Mouse (Mus musculus): Measurements from ENCODE around the gene Oat. TPM values are rescaled to one million over a fixed set of nuclear protein-coding genes. Genes with fewer than 3 reads are reported as not detected.

Oat gene
- polyA plus RNA-seq, 1 experiment = 272 TPM

DNA sequence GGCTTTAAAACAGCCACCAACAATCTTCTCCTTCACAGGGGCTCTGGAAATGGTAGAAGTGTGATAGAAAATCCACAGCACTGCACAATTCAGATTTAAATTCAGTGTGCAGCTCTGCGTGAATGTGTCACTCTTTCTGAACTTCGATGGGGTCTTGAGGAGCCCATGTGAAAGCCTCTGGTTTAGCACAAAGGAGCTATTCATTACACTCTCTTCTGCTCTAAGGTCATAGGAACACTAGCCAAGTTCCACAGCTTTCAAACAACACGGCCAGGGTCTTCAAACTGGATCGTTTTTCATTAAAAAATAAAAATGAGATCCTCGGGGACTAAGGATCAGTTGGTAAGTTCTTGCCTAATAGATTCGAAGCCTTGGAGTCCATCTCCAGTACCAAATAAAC is 3.0 kb downstream of the Oat start:
- Histone ChIP-seq H3K4me1 (ENCODE audit: control insufficient read depth, insufficient read depth, low read length) (peaks cover 2% of the 10 kb centered on the region; the same call in 1 of the 2 replicates), H3K4me3 (ENCODE audit: insufficient read depth, low read length) (peak overlapping the region; percentile 12; the same call in 1 of the 2 replicates)
- TF ChIP-seq POLR2A (IDR thresholded peaks at IDR 0.05; ENCODE audit: low read depth, low read length) (no peak), CTCF (IDR thresholded peaks at IDR 0.05; ENCODE audit: borderline replicate concordance, insufficient read depth, low read length) (no peak)

DNA sequence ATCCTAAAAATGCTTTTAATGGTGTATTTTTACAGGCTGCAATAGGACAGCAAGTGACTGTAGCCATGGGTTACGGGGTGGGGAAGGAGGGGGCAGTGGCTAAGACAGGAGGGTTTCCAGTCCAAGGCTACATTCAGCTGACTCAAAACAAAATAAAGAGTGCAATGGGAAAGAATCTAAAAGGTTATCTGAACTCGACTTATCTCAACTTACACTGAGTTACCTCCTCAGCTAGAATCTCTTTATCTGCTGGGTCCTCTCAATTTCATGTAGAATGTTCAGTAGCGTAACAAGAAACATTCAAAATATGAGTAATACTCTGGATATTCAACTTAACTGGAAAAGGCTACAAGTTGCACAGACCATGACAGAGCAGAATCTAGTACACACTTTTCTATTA is 3.5 kb downstream of the Oat start:
- Histone ChIP-seq H3K27ac (ENCODE audit: insufficient read depth, low read length) (peak overlapping the region; percentile 51; the same call in 1 of the 2 replicates), H3K4me1 (ENCODE audit: control insufficient read depth, insufficient read depth, low read length) (peaks cover 2% of the 10 kb centered on the region; the same call in 1 of the 2 replicates), H3K4me3 (ENCODE audit: insufficient read depth, low read length) (no peak overlapping the region)
- TF ChIP-seq POLR2A (IDR thresholded peaks at IDR 0.05; ENCODE audit: low read depth, low read length) (no peak; the same call in 1 of the 2 replicates), CTCF (IDR thresholded peaks at IDR 0.05; ENCODE audit: borderline replicate concordance, insufficient read depth, low read length) (no peak)

More for the DNA sequence above, 3.0 kb downstream of the Oat start:
- peak overlapping the region; percentile 95 for H3K27ac ChIP-seq (ENCODE audit: insufficient read depth, low read length)

DNA sequence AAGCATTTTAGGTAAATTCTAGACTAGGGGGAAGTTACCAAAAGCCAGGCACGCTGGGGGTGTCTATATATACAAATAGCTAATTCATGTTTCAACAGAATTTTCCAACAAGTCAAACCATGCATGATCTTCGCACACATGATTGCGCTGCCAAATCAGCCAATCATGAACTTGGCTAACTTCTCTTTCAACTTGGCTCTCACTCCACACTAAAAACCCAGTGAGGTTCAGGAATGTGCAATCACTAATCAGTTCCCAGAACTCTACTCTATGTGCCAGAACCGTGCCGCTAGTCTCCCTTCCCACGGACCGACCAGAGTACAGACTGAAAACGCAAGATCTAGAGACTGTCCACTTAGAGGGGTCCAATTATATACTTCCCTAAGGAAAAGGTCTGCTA is 4.7 kb downstream of the Oat start:
- TF ChIP-seq POLR2A (IDR thresholded peaks at IDR 0.05; ENCODE audit: low read depth, low read length) (no peak), CTCF (IDR thresholded peaks at IDR 0.05; ENCODE audit: borderline replicate concordance, insufficient read depth, low read length) (no peak)
- H3K4me3 ChIP-seq (ENCODE audit: insufficient read depth, low read length) = no peak overlapping the region
- peak overlapping the region; percentile 70 for H3K27ac ChIP-seq (ENCODE audit: insufficient read depth, low read length)
- peaks cover 2% of the 10 kb centered on the region; the same call in 1 of the 2 replicates for H3K4me1 ChIP-seq (ENCODE audit: control insufficient read depth, insufficient read depth, low read length)

DNA sequence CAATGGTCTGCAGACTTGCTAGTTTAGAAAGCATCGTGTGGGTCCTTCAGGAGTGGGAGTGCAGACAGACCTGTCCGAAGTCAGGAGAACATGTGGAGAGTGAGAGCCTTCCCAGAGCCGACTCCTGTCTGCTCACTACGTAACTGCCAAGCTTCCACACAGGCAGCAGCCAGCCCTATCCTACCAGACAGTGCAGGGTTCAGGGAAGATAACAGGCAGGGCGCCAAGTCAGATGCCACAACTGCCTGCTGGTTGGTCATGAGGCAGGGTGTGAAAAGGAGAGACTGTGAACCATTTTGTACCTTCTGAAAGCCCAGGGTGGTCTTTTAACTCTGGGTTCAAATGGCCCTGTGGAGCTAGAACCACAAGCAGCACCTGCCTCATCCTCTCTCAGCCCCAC is 6.1 kb downstream of the Oat start:
- no peak for TF ChIP-seq POLR2A (IDR thresholded peaks at IDR 0.05; ENCODE audit: low read depth, low read length)
- TF ChIP-seq CTCF (IDR thresholded peaks at IDR 0.05; ENCODE audit: borderline replicate concordance, insufficient read depth, low read length) = no peak
- peaks cover 2% of the 10 kb centered on the region; the same call in 1 of the 2 replicates for H3K4me1 ChIP-seq (ENCODE audit: control insufficient read depth, insufficient read depth, low read length)

DNA sequence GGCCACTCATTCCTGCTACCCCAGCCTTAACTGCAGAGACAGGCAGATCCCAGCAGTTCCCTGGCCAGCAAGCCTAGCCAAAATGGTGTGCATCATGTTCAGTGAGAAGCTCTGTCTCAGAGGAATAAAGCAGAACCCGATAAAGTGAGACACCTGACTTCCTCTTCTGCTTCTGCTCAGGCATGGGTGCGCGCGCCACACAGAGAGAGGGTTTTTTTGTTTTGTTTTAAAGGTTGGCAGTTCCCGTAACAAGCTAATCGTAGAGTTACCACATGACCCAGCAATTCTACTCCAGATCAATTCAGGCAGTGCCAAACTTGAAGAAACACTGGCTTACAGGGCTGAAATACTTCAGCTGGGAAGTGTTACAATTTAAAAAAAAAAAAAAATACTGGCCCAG is 7.4 kb downstream of the Oat start:
- no peak overlapping the region for H3K27ac ChIP-seq (ENCODE audit: insufficient read depth, low read length)
- H3K4me1 ChIP-seq (ENCODE audit: control insufficient read depth, insufficient read depth, low read length) = peaks cover 2% of the 10 kb centered on the region; the same call in 1 of the 2 replicates
- H3K4me3 ChIP-seq (ENCODE audit: insufficient read depth, low read length) = no peak overlapping the region
- TF ChIP-seq CTCF (IDR thresholded peaks at IDR 0.05; ENCODE audit: borderline replicate concordance, insufficient read depth, low read length) (no peak), POLR2A (IDR thresholded peaks at IDR 0.05; ENCODE audit: low read depth, low read length) (no peak)

More for the DNA sequence above, 6.1 kb downstream of the Oat start:
- Histone ChIP-seq H3K27ac (ENCODE audit: insufficient read depth, low read length) (no peak overlapping the region), H3K4me3 (ENCODE audit: insufficient read depth, low read length) (no peak overlapping the region)

DNA sequence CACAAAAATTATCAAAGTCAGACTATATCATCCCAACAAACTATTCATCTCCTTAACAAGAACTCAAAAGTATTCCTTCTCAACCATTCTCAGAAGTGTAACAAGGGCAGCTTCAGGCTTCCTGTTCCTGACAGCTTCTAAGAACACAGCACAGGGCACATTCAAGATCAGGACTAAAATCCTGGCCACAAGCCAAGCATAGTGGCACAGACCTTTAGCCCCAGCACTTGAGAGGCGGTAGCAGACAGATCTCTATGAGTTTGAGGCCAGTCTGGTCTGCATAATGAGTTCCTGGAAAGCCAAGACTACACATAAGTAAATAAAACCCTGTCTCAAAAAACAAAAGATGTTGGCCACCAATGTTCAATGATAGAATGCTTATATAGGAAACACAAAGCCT is 10.4 kb downstream of the Oat start:
- no peak overlapping the region for H3K27ac ChIP-seq (ENCODE audit: insufficient read depth, low read length)
- TF ChIP-seq CTCF (IDR thresholded peaks at IDR 0.05; ENCODE audit: borderline replicate concordance, insufficient read depth, low read length) = no peak
- TF ChIP-seq POLR2A (IDR thresholded peaks at IDR 0.05; ENCODE audit: low read depth, low read length) = no peak
- H3K4me1 ChIP-seq (ENCODE audit: control insufficient read depth, insufficient read depth, low read length) = no peaks in the 10 kb centered on the region
- no peak overlapping the region for H3K4me3 ChIP-seq (ENCODE audit: insufficient read depth, low read length)

DNA sequence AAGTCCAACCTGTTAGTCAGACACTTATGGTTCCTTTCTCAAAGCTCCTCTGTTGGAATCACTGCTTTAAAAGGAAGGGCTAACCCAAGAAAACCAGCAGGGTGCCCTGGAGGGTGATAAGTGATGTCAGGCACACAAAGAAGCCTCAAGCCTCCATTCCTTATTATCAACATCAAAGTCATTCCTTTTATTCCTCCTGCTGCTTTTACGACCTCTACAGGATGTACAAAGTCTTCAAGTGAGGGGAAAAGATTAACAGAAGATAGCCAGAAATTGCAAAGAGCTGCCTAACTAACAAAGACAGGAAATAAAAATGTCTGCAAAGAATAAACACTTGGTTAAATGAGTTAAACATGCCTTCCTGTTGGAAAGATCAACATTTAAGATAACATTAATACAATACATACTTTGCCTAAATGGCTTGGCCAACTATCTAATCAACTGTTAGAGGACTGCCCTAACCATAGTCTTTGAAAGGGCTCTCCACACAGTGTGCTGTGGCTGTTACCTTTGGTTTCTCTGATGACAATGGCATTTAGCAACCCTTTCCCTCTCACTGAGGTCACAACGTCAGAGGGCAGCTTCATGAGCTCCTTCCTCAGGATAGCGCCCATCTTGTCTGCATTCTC is 16.9 kb downstream of the Oat start:
- Histone ChIP-seq H3K4me3 (ENCODE audit: insufficient read depth, low read length) (no peak overlapping the region), H3K27ac (ENCODE audit: insufficient read depth, low read length) (no peak overlapping the region), H3K4me1 (ENCODE audit: control insufficient read depth, insufficient read depth, low read length) (0 out of 2 replicates have a peak, but pooled peaks cover 1% of the 10 kb centered on the region)
- TF ChIP-seq CTCF (IDR thresholded peaks at IDR 0.05; ENCODE audit: borderline replicate concordance, insufficient read depth, low read length) (no peak), POLR2A (IDR thresholded peaks at IDR 0.05; ENCODE audit: low read depth, low read length) (no peak)

DNA sequence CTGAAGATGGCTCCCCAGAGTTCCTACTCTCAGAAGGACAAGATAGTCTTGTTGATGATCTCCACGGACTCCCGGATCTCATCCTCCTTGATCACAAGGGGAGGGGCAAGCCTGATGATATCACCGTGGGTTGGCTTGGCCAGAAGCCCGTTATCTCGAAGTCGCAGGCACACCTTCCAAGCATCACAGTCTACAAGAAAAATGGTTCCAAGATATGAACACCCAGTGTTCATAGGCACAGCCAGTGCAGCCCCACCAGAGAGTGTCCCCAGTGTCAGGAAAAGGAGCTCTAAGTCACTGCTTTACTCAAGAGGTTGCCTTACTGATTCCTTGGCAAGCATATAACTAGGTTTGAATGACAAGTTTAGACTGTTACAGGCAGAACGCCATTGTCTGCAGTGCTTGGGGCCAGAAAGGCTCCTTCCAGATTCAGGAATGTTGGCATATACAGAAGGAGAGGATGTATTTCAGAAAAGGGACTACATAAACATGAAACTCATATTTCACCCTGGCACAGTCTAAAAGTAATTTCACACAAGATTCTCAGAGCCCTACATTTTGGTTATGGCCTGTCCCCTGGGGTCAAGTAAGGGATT is 18.0 kb downstream of the Oat start:
- no peak overlapping the region for H3K27ac ChIP-seq (ENCODE audit: insufficient read depth, low read length)
- H3K4me3 ChIP-seq (ENCODE audit: insufficient read depth, low read length) = no peak overlapping the region
- 0 out of 2 replicates have a peak, but pooled peaks cover 1% of the 10 kb centered on the region for H3K4me1 ChIP-seq (ENCODE audit: control insufficient read depth, insufficient read depth, low read length)
- TF ChIP-seq POLR2A (IDR thresholded peaks at IDR 0.05; ENCODE audit: low read depth, low read length) = no peak
- no peak for TF ChIP-seq CTCF (IDR thresholded peaks at IDR 0.05; ENCODE audit: borderline replicate concordance, insufficient read depth, low read length)

DNA sequence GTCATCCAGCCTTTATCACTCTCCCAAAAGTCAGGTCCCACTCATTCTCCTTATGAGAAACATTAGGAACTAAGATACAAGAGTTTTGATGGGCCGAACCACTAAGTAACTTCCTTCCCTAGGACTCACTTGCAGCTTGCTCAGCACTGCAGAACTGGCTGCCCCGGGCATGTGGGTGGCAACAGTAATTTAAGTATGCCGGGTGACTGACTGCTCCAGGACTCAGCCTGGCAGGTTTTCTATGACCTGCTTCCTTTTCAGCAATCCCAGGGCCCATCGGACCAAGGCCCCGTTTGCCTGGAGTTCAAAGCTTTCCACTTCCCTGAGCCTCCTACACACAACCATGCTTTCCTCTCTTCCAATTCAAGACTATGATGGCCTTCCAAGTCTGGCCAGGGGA is 19.6 kb downstream of the Oat start:
- H3K4me1 ChIP-seq (ENCODE audit: control insufficient read depth, insufficient read depth, low read length) = 0 out of 2 replicates have a peak, but pooled peaks cover 1% of the 10 kb centered on the region

DNA sequence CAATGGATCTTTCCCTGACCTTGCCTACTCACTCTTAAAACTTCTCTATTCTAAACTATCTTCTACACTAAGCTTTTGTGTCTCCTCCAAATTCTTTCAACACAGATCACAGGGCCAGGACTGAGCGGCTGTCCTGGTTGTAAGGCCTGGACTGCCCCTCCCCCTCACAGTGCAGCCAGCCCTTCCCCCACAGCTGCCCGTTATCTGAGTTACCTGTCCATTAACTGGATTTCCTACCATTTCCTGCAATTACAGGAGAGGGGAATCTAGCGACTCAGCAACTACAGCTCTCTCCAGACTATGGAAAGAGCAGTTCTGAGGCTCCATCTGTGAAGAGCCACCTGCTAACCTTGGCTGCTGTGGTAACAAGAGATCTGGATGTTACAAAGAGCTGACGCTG is 20.3 kb downstream of the Oat start:
- Histone ChIP-seq H3K4me3 (ENCODE audit: insufficient read depth, low read length) (no peak overlapping the region), H3K27ac (ENCODE audit: insufficient read depth, low read length) (no peak overlapping the region), H3K4me1 (ENCODE audit: control insufficient read depth, insufficient read depth, low read length) (0 out of 2 replicates have a peak, but pooled peaks cover 1% of the 10 kb centered on the region)
- TF ChIP-seq CTCF (IDR thresholded peaks at IDR 0.05; ENCODE audit: borderline replicate concordance, insufficient read depth, low read length) (no peak), POLR2A (IDR thresholded peaks at IDR 0.05; ENCODE audit: low read depth, low read length) (no peak)

More for the DNA sequence above, 19.6 kb downstream of the Oat start:
- Histone ChIP-seq H3K27ac (ENCODE audit: insufficient read depth, low read length) (no peak overlapping the region), H3K4me3 (ENCODE audit: insufficient read depth, low read length) (no peak overlapping the region)
- TF ChIP-seq CTCF (IDR thresholded peaks at IDR 0.05; ENCODE audit: borderline replicate concordance, insufficient read depth, low read length) (no peak), POLR2A (IDR thresholded peaks at IDR 0.05; ENCODE audit: low read depth, low read length) (no peak)

All from embryonic fibroblast, embryonic 13.5 days (primary cell).